Mouse (Mus musculus) olfactory bulb, adult 2 months (tissue): ENCODE data around the gene Arvcf. TPM values are rescaled to one million over a fixed set of nuclear protein-coding genes. Genes with fewer than 3 reads are reported as not detected.

Experiments
- H3K27ac ChIP-seq: fragments of 200-500 bp; 2 replicates; pipeline ENCODE4 v1.5.1; 2012; ENCODE audit warnings: low read depth, low read length; ENCODE audit not compliant: insufficient read depth
- H3K4me1 ChIP-seq: fragments of 200-500 bp; 2 replicates; pipeline ENCODE4 v1.6.1; 2012; ENCODE audit warnings: low read length; ENCODE audit not compliant: control insufficient read depth, insufficient read depth
- H3K4me3 ChIP-seq: fragments of 200-500 bp; 2 replicates; pipeline ENCODE4 v1.5.1; 2012; ENCODE audit warnings: mild to moderate bottlenecking, low read depth, low read length, moderate library complexity; ENCODE audit not compliant: insufficient read depth
- CTCF ChIP-seq: fragments of 200-500 bp; IDR thresholded peaks from 2 replicates; pipeline ENCODE4 v1.5.1; 2012; ENCODE audit warnings: low read depth, mild to moderate bottlenecking, low read length, moderate library complexity; ENCODE audit not compliant: insufficient read depth
- POLR2A ChIP-seq: fragments of 200-500 bp; IDR thresholded peaks from 2 replicates; pipeline ENCODE4 v1.6.1; 2012; ENCODE audit warnings: mild to moderate bottlenecking, low read depth, low read length, moderate library complexity; ENCODE audit not compliant: insufficient read depth
- WGBS: fragments of 180-500 bp; shearing (Covaris S2); methylation state at CpG from one replicate; pipeline ENCODE4 v1.1.7; 2018; 5-methylcytosine and 5-hydroxymethylcytosine counted together
- polyA plus RNA-seq: library from polyadenylated mRNA; stranded (reverse); fragments of >200 nt; gene quantifications from 2 replicates; pipeline ENCODE4 v1.2.4, GENCODE M21; 2012; ENCODE audit warnings: low replicate concordance; ENCODE audit not compliant: missing spikeins, insufficient read depth, insufficient read length

Gene Arvcf
- polyA plus RNA-seq, 1 experiment = not detected

DNA sequence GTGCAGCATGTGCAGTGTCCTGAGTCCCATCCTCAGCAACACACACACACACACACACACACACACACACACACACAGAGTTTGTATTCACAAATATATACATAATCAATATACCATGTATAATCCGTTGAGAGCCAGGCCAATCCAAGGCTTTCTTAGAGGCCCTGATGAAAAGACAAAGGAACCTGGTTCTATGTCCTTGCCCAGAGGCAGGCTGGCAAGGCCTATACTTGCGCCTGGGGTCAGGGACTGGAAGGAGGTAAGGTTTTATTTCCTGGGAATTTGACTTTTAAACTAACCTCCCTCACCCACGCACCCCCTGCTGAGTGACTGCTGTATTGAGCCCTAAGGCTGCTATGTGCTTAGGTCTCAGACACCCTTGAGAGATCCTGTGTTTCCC is 72.6 kb downstream of the Arvcf start:
- no peak for TF ChIP-seq POLR2A
- no peak for TF ChIP-seq CTCF
- 66% methylated on average over 3 of the region's 3 CpGs for WGBS
- Histone ChIP-seq H3K4me3 (no peak overlapping the region), H3K27ac (0 out of 2 replicates have a peak overlapping the region, but pooled peaks have one; percentile 10), H3K4me1 (peaks cover 25% of the 10 kb centered on the region)

- no peak overlapping the region for H3K4me3 ChIP-seq
- H3K4me1 ChIP-seq = peaks cover 22% of the 10 kb centered on the region
- TF ChIP-seq CTCF (no peak), POLR2A (no peak)
- WGBS = 87% methylated on average over 7 of the region's 7 CpGs
- no peak overlapping the region for H3K27ac ChIP-seq
Observed at GRCm38 (mm10) chr16:18423203-18423914, 75.4 kb downstream of the Arvcf start.

DNA sequence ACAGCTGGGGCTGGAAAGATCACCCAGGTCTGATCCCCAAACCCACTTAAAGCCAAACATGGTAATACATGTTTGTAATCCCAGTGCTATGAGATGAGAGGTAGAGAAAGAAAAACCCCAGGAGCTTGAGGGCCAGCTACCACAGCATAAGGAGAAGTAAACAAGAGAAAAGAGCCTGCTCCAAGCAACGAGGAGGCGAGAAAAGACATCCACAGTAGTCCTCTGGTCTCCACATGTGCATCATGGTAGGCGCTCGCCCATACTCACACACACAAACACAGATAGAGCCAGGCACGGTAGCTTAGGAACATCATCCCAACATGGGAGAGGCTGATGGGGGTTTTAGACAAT is 75.9 kb downstream of the Arvcf start:
- TF ChIP-seq CTCF (no peak), POLR2A (no peak)
- H3K4me3 ChIP-seq = no peak overlapping the region
- WGBS = 82% methylated on average over 5 of the region's 5 CpGs
- no peak overlapping the region for H3K27ac ChIP-seq
- H3K4me1 ChIP-seq = peaks cover 22% of the 10 kb centered on the region

DNA sequence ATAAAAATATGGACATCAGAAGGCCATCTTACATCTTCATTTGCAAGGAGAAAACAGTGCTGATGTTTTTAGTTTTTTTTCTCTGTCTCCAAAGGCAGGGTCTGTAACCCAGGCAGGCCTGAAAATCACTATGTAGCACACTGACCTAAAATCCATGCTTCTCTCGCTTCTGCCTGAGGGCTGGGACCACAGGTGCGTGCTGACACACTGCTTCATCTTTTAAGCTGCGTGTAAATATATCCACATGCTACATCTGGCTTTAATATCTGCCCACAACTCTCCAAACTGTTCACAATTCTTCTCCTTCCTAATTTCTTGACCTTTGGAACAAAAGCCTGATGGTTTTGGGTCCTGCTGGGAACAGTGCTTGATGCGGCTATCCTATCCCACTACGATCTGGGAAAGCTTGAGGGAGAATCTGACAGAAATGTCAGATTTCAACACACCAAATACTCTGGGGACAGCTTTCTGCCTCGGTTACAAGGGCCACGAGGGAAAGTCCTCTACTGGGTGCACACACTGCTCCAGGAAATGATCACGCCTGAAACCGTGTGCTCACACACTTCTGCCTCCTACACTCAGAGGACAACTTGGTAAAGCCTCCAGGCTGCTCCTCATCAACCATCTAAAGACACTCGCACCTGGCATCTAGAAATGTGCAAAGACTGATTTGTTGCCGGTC is 76.5 kb downstream of the Arvcf start:
- TF ChIP-seq POLR2A (no peak), CTCF (no peak)
- H3K4me1 ChIP-seq = peaks cover 22% of the 10 kb centered on the region
- peak overlapping the region; percentile 31 for H3K27ac ChIP-seq
- no peak overlapping the region for H3K4me3 ChIP-seq
- 54% methylated on average over 11 of the region's 11 CpGs for WGBS

GRCm38 (mm10) chr16:18425475-18426214 is 77.7 kb downstream of the Arvcf start:
- peak overlapping the region; percentile 63 for H3K4me3 ChIP-seq
- WGBS = 8% methylated on average over 10 of the region's 10 CpGs
- TF ChIP-seq CTCF = no peak
- TF ChIP-seq POLR2A = no peak
- H3K4me1 ChIP-seq = peaks cover 22% of the 10 kb centered on the region
- H3K27ac ChIP-seq = peak overlapping the region; percentile 85

GRCm38 (mm10) chr16:18426215-18426791 is 78.3 kb downstream of the Arvcf start, which contains the start of gene Txnrd2:
Gene Txnrd2, plus strand, starts transcription at chr16:18426384.
- peaks cover 20% of the 10 kb centered on the region for H3K4me1 ChIP-seq
- TF ChIP-seq CTCF (peak; percentile 10; the same call in 1 of the 2 replicates), POLR2A (0 out of 2 replicates have a peak, but pooled peaks have one; percentile 15)
- under 1% methylated on average over 51 of the region's 52 CpGs for WGBS
- H3K27ac ChIP-seq = peak within 1 kb of the TSS; percentile 85
- peak within 1 kb of the TSS; percentile 63 for H3K4me3 ChIP-seq

DNA sequence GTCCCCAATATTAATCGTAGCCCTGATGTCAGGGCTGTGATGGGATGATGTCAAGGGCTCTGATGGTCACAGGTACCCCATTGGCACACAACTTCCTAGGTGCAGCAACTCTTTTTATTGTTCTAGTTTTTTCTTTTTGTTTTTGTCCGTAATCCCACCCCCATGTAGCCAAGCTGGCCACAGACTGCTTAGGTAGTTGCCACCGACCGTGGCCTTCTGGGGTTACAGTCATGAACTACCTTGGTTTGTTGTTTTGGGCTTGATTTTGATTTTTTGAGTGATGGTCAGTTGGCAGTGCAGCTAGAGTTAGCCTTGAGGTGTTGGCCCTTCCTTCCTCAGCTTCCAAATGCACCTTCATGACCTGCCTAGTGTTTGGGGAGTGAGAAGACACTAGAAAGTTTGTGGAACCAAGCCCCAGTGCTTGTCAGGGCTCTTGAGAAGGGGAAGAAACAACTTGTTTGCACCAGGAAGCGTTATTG is 78.9 kb downstream of the Arvcf start, which contains the start of gene Comt:
TSS of gene Comt (minus strand) at position 51 of the 479 bp plus-strand sequence.
- peaks cover 20% of the 10 kb centered on the region for H3K4me1 ChIP-seq
- H3K4me3 ChIP-seq = peak within 1 kb of the TSS; percentile 63
- peak within 1 kb of the TSS; percentile 85 for H3K27ac ChIP-seq
- TF ChIP-seq POLR2A (no peak), CTCF (no peak)
- 50% methylated on average over 5 of the region's 5 CpGs for WGBS

GRCm38 (mm10) chr16:18428011-18428515 is 80.1 kb downstream of the Arvcf start:
- Histone ChIP-seq H3K4me1 (peaks cover 20% of the 10 kb centered on the region), H3K4me3 (no peak overlapping the region), H3K27ac (no peak overlapping the region)
- TF ChIP-seq CTCF (no peak), POLR2A (no peak)
- 92% methylated on average over 5 of the region's 5 CpGs for WGBS
